Mouse (Mus musculus): ENCODE results near the gene Vmn1r201. TPM values are rescaled to one million over a fixed set of nuclear protein-coding genes. Genes with fewer than 3 reads are reported as not detected.

The Vmn1r201 gene
- polyA plus RNA-seq (2015; fragmentation: Nextera tagmentation; extraction: Ambion mirVana) = not detected in 2 replicates

- H3K9me3 ChIP-seq = no peaks in the 10 kb centered on the region
- no peak within 1 kb of the TSS for H3K4me3 ChIP-seq (replicated peaks)
- no peak within 1 kb of the TSS for H3K4me2 ChIP-seq (replicated peaks)
- no peak for ATAC-seq
- H3K4me1 ChIP-seq (replicated peaks) = no peaks in the 10 kb centered on the region
- no peaks in the 10 kb centered on the region for H3K27me3 ChIP-seq
- WGBS = 68% methylated on average over 1 of the region's 1 CpGs
- no peak within 1 kb of the TSS for H3K9ac ChIP-seq (replicated peaks)
- no peaks in the 10 kb centered on the region for H3K36me3 ChIP-seq
- H3K27ac ChIP-seq = no peak within 1 kb of the TSS
Measured at GRCm38 (mm10) chr13:22471623-22472022, at the start of gene Vmn1r201. Gene Vmn1r201, plus strand, starts transcription at chr13:22471923.

GRCm38 (mm10) chr13:22455145-22455544 is 16.6 kb upstream of the Vmn1r201 start:
- no peaks in the 10 kb centered on the region for H3K36me3 ChIP-seq
- no peak overlapping the region for H3K9ac ChIP-seq (replicated peaks)
- H3K4me3 ChIP-seq (replicated peaks) = no peak overlapping the region
- no peaks in the 10 kb centered on the region for H3K9me3 ChIP-seq
- H3K4me2 ChIP-seq (replicated peaks) = no peak overlapping the region
- H3K4me1 ChIP-seq (replicated peaks) = no peaks in the 10 kb centered on the region
- no peaks in the 10 kb centered on the region for H3K27me3 ChIP-seq
- H3K27ac ChIP-seq = no peak overlapping the region
- ATAC-seq = no peak

- Histone ChIP-seq H3K4me3 (replicated peaks) (no peak overlapping the region), H3K36me3 (no peaks in the 10 kb centered on the region), H3K4me1 (replicated peaks) (no peaks in the 10 kb centered on the region), H3K9ac (replicated peaks) (no peak overlapping the region), H3K27me3 (no peaks in the 10 kb centered on the region), H3K9me3 (no peaks in the 10 kb centered on the region), H3K27ac (no peak overlapping the region), H3K4me2 (replicated peaks) (no peak overlapping the region)
- no peak for ATAC-seq
- 40% methylated on average over 3 of the region's 3 CpGs for WGBS
Measured at GRCm38 (mm10) chr13:22502431-22502830, 30.7 kb downstream of the Vmn1r201 start.

- Histone ChIP-seq H3K4me1 (replicated peaks) (no peaks in the 10 kb centered on the region), H3K4me2 (replicated peaks) (no peak within 1 kb of the TSS), H3K27ac (no peak within 1 kb of the TSS), H3K27me3 (no peaks in the 10 kb centered on the region), H3K4me3 (replicated peaks) (no peak within 1 kb of the TSS), H3K36me3 (no peaks in the 10 kb centered on the region), H3K9ac (replicated peaks) (no peak within 1 kb of the TSS), H3K9me3 (no peaks in the 10 kb centered on the region)
- no peak for ATAC-seq
Measured at GRCm38 (mm10) chr13:22505281-22505680, 33.6 kb downstream of the Vmn1r201 start, which contains the start of gene Vmn1r202. Gene Vmn1r202, minus strand, starts transcription at chr13:22505381.

- H3K27me3 ChIP-seq = no peaks in the 10 kb centered on the region
- no peaks in the 10 kb centered on the region for H3K9me3 ChIP-seq
- H3K9ac ChIP-seq (replicated peaks) = no peak within 1 kb of the TSS
- no peak within 1 kb of the TSS for H3K4me3 ChIP-seq (replicated peaks)
- ATAC-seq = no peak
- no peak within 1 kb of the TSS for H3K27ac ChIP-seq
- no peaks in the 10 kb centered on the region for H3K36me3 ChIP-seq
- H3K4me1 ChIP-seq (replicated peaks) = no peaks in the 10 kb centered on the region
- no peak within 1 kb of the TSS for H3K4me2 ChIP-seq (replicated peaks)
Measured at GRCm38 (mm10) chr13:22517814-22518213, 46.1 kb downstream of the Vmn1r201 start, which contains the start of gene Vmn1r203. Gene Vmn1r203, plus strand, starts transcription at chr13:22518114.

Other genes starting within 250 kb of the Vmn1r201 start
- not detected in 2 replicates for gene Vmn1r193, start 248.8 kb upstream of the Vmn1r201 start, polyA plus RNA-seq (2015; fragmentation: Nextera tagmentation; extraction: Ambion mirVana)
- not detected in 2 replicates for gene Vmn1r194, start 227.7 kb upstream of the Vmn1r201 start, polyA plus RNA-seq (2015; fragmentation: Nextera tagmentation; extraction: Ambion mirVana)
- gene Vmn1r195, start 201.4 kb upstream of the Vmn1r201 start, polyA plus RNA-seq (2015; fragmentation: Nextera tagmentation; extraction: Ambion mirVana) = not detected in 2 replicates
- gene Vmn1r196, start 182.0 kb upstream of the Vmn1r201 start, polyA plus RNA-seq (2015; fragmentation: Nextera tagmentation; extraction: Ambion mirVana) = not detected in 2 replicates
- not detected in 2 replicates for gene Vmn1r197, start 147.3 kb upstream of the Vmn1r201 start, polyA plus RNA-seq (2015; fragmentation: Nextera tagmentation; extraction: Ambion mirVana)
- not detected in 2 replicates for gene Vmn1r198, start 121.6 kb upstream of the Vmn1r201 start, polyA plus RNA-seq (2015; fragmentation: Nextera tagmentation; extraction: Ambion mirVana)
- not detected in 2 replicates for gene Vmn1r199, start 92.1 kb upstream of the Vmn1r201 start, polyA plus RNA-seq (2015; fragmentation: Nextera tagmentation; extraction: Ambion mirVana)
- gene Vmn1r200, start 81.5 kb upstream of the Vmn1r201 start, polyA plus RNA-seq (2015; fragmentation: Nextera tagmentation; extraction: Ambion mirVana) = 0.05 TPM in 1 of 2 replicates, not detected in the other
- not detected in 2 replicates for gene Vmn1r202, start 33.5 kb downstream of the Vmn1r201 start, polyA plus RNA-seq (2015; fragmentation: Nextera tagmentation; extraction: Ambion mirVana)
- gene Vmn1r203, start 46.2 kb downstream of the Vmn1r201 start, polyA plus RNA-seq (2015; fragmentation: Nextera tagmentation; extraction: Ambion mirVana) = not detected in 2 replicates
- gene Vmn1r204, start 81.3 kb downstream of the Vmn1r201 start, polyA plus RNA-seq (2015; fragmentation: Nextera tagmentation; extraction: Ambion mirVana) = not detected in 2 replicates
- gene Vmn1r205, start 121.1 kb downstream of the Vmn1r201 start, polyA plus RNA-seq (2015; fragmentation: Nextera tagmentation; extraction: Ambion mirVana) = not detected in 2 replicates
- gene Vmn1r206, start 152.3 kb downstream of the Vmn1r201 start, polyA plus RNA-seq (2015; fragmentation: Nextera tagmentation; extraction: Ambion mirVana) = not detected in 2 replicates